Mouse (Mus musculus) bone marrow, adult 2 months (tissue): ENCODE results near the gene Unkl.

Source experiments
- CTCF ChIP-seq: fragments of 200-500 bp; IDR thresholded peaks from 2 replicates; pipeline ENCODE4 v1.5.1; 2011; ENCODE audit warnings: low read length, control low read depth; ENCODE audit not compliant: control insufficient read depth, insufficient read depth
- POLR2A ChIP-seq: fragments of 200-500 bp; IDR thresholded peaks from 2 replicates; pipeline ENCODE4 v1.6.1; 2011; ENCODE audit warnings: low read depth, mild to moderate bottlenecking, control low read depth, low read length, borderline replicate concordance; ENCODE audit not compliant: control insufficient read depth

- TF ChIP-seq CTCF = no peak
- no peak for TF ChIP-seq POLR2A
Observed at GRCm38 (mm10) chr17:25224586-25225222, 36.5 kb downstream of the Unkl start.
